Mouse (Mus musculus): ENCODE data around the gene Fdx1l.

DNA sequence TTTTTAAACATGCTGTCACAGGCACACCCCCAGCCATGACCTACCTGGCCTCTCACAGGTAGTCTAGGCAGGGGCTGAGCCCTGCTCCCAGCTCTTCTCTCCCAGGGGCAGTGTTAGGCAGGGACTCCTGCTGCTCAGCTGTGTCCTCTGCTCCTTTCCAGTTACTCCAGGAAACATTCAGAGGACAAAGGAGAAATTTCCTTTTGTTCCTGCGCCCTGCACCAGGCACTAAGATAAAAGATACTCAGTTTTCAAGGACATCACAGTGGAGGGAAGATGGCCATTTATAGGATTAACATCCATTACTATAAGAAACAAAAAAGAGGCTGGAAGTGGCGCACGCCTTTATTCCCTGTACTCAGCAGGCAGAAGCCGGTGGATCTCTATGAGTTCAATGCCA lies 22.5 kb upstream of the Fdx1l start:
- no peak for TF ChIP-seq CTCF (IDR thresholded peaks at IDR 0.05; ENCODE audit: low read depth)
- TF ChIP-seq EP300 (IDR thresholded peaks at IDR 0.05; ENCODE audit: low read depth), result no peak

All from liver, postnatal 0 days (tissue).